Mouse (Mus musculus) liver, postnatal 0 days (tissue): ENCODE measurements around the gene Apc2. TPM values are rescaled to one million over a fixed set of nuclear protein-coding genes. Genes with fewer than 3 reads are reported as not detected.

Experiments
- ATAC-seq: fragments of 200-750 bp; cut with Nextera tagmentation; 2 replicates; pipeline ENCODE4 v1.8.0; 2017; ENCODE audit warnings: mild to moderate bottlenecking, moderate library complexity
- DNase-seq: peaks from one replicate; pipeline ENCODE4 v3.0.0-alpha.2; 2016
- H3K27ac ChIP-seq: fragments of 300-500 bp; sonication (generic); 2 replicates; pipeline ENCODE4 v1.5.1; 2014; ENCODE audit warnings: antibody characterized with exemption, moderate library complexity, mild to moderate bottlenecking, low read depth
- H3K27me3 ChIP-seq: fragments of 300-500 bp; sonication (generic); 2 replicates; pipeline ENCODE4 v1.6.1; 2014; ENCODE audit warnings: low read length, control low read depth, mixed read lengths; ENCODE audit not compliant: insufficient read depth
- H3K36me3 ChIP-seq: fragments of 300-500 bp; sonication (generic); replicated peaks from 2 replicates; pipeline ENCODE4 v1.6.1; 2014; ENCODE audit warnings: mild to moderate bottlenecking, control low read depth, low read length, moderate library complexity, mixed read lengths; ENCODE audit not compliant: insufficient read depth
- H3K4me1 ChIP-seq: fragments of 300-500 bp; sonication (generic); 2 replicates; pipeline ENCODE4 v1.6.1; 2014; ENCODE audit warnings: antibody characterized with exemption, mild to moderate bottlenecking, control low read depth; ENCODE audit not compliant: insufficient read depth
- H3K4me2 ChIP-seq: fragments of 300-500 bp; sonication (generic); 2 replicates; pipeline ENCODE4 v1.6.1; 2014; ENCODE audit warnings: low read depth, mild to moderate bottlenecking, low read length, moderate library complexity, mixed read lengths
- H3K4me3 ChIP-seq: fragments of 300-500 bp; sonication (generic); 2 replicates; pipeline ENCODE4 v1.5.1; 2014; ENCODE audit warnings: low read depth, low read length
- H3K9ac ChIP-seq: fragments of 300-500 bp; sonication (generic); replicated peaks from 2 replicates; pipeline ENCODE4 v1.6.1; 2014; ENCODE audit warnings: mild to moderate bottlenecking, moderate library complexity
- H3K9me3 ChIP-seq: fragments of 300-500 bp; sonication (generic); 2 replicates; pipeline ENCODE4 v1.6.1; 2016; ENCODE audit warnings: mild to moderate bottlenecking, control low read depth, low read length, mixed read lengths
- CTCF ChIP-seq: sonication (generic); IDR thresholded peaks from 2 replicates; pipeline ENCODE4 v1.5.1; 2016; ENCODE audit warnings: antibody characterized with exemption, low read depth
- EP300 ChIP-seq: IDR thresholded peaks from 2 replicates; pipeline ENCODE4 v1.6.1; 2016; ENCODE audit warnings: antibody characterized with exemption, low read depth, mild to moderate bottlenecking
- WGBS: fragments of 180-500 bp; shearing (Covaris S2); extraction: QIAGEN DNeasy Blood & Tissue Kit; methylation state at CpG from one replicate; pipeline ENCODE4 v1.1.7; 2014; ENCODE audit not compliant: insufficient replicate concordance; 5-methylcytosine and 5-hydroxymethylcytosine counted together
- polyA plus RNA-seq: library from polyadenylated mRNA; unstranded; fragments of >200 nt; fragmentation: Nextera tagmentation; extraction: Ambion mirVana; gene quantifications from 2 replicates; pipeline ENCODE4 v1.2.1, GENCODE M21; 2015

Apc2 gene
- polyA plus RNA-seq, 1 experiment from 2014 or later = 0.05 TPM

DNA sequence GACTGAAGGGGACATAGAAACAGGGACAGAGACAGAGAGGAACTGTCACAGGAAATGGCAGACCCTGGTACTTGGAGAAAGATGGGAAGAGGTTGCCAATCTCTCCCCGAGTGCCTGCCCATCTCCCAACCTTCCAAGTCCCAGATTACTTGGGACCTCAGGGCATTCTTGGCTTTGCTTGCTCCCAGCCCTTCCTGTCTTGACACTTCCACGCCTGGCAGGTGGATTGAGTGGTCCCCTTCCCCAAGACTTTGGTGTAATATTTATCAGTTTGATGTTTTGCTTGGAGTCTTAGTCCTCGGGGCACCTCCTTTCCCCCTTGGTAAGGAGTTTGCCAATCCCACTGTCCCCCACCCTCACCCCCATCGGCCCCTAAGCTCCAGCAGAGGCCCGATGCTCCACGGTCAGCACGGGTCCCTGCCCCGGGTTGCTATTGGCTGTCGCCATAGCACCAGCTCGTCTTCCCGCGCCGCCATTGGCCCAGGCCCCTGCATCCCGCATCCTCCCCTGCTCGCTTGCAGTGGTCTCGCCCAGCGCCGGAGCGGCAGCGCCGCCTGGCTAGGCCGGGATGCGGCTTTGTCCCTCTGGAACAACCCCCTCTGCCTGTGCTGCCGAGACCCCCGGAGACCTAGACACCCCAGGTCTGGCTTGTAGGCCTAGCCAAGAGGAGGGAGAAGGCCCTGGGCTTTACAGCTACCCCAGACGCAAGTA, 2.9 kb downstream of the Apc2 start:
- no peak for ATAC-seq
- no peak for DNase-seq
- Histone ChIP-seq H3K27me3 (peaks cover 61% of the 10 kb centered on the region), H3K4me1 (peaks cover 16% of the 10 kb centered on the region), H3K36me3 (peaks cover 11% of the 10 kb centered on the region), H3K27ac (no peak overlapping the region), H3K9me3 (no peaks in the 10 kb centered on the region), H3K4me2 (no peak overlapping the region), H3K4me3 (no peak overlapping the region), H3K9ac (no peak overlapping the region)
- TF ChIP-seq CTCF (no peak), EP300 (no peak)
- 8% methylated on average over 26 of the region's 26 CpGs for WGBS

- WGBS = 16% methylated on average over 14 of the region's 15 CpGs
- Histone ChIP-seq H3K4me1 (peaks cover 16% of the 10 kb centered on the region), H3K27me3 (peaks cover 65% of the 10 kb centered on the region), H3K27ac (no peak overlapping the region), H3K36me3 (peaks cover 5% of the 10 kb centered on the region), H3K9ac (no peak overlapping the region), H3K4me3 (no peak overlapping the region), H3K9me3 (no peaks in the 10 kb centered on the region), H3K4me2 (no peak overlapping the region)
- TF ChIP-seq EP300 (no peak), CTCF (no peak)
- ATAC-seq (no peak), DNase-seq (no peak)
Observed at GRCm38 (mm10) chr10:80299301-80299700, 3.5 kb downstream of the Apc2 start.

DNA sequence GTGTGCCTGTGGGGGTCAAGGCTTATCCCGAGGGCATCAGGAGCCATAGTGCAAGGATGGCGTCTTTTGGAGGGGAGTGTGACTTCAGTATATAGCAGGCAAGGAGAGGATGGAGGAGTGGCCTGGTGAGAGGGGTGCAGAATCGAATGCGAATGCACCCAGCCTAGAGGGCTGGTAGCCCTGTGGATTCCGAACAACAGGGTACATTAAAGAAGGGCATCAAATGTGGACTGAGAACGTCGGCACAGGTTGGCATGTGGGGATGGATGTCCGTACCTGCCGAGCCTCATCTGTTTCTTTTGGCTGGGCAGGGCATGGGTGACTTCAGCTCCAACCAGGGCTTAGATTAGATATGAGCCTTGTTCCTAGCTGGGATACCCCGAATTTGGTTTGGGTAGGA, 4.0 kb downstream of the Apc2 start:
- Histone ChIP-seq H3K4me3 (no peak overlapping the region), H3K4me2 (no peak overlapping the region), H3K4me1 (peaks cover 18% of the 10 kb centered on the region), H3K9ac (no peak overlapping the region), H3K9me3 (no peaks in the 10 kb centered on the region), H3K27me3 (peaks cover 70% of the 10 kb centered on the region), H3K27ac (no peak overlapping the region), H3K36me3 (no peaks in the 10 kb centered on the region)
- ATAC-seq (no peak), DNase-seq (no peak)
- 50% methylated on average over 10 of the region's 10 CpGs for WGBS
- TF ChIP-seq EP300 (no peak), CTCF (no peak)

DNA sequence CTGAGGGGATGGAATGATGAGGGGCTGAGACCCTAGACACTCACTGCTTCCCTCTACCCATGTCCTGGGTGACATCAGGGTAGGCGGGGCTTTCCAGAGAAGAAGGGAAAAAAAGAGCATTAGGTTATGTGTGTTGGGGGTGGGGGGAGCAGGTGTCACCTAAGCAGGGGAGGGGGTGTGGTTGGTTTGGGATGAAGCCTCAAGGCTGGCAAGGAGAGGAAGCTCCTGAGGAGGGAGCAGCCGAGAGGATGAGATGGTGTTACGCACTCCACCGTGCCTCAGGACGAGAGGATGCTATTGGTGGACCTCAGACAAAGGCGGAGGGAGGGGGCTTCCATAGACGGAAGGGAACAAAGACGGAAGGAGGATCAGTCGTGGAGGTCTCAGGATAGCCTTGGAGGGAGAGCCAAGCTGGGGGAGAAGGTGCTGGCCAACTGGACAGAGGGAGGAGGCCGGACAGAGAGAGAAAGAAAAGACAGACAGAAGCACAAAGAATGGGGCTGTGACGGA, 5.0 kb downstream of the Apc2 start:
- no peak overlapping the region for H3K4me2 ChIP-seq
- H3K9ac ChIP-seq = no peak overlapping the region
- H3K9me3 ChIP-seq = no peaks in the 10 kb centered on the region
- ATAC-seq (no peak), DNase-seq (no peak)
- H3K27ac ChIP-seq = no peak overlapping the region
- peaks cover 15% of the 10 kb centered on the region for H3K4me1 ChIP-seq
- 37% methylated on average over 11 of the region's 11 CpGs for WGBS
- no peaks in the 10 kb centered on the region for H3K36me3 ChIP-seq
- TF ChIP-seq CTCF (no peak), EP300 (no peak)
- H3K27me3 ChIP-seq = peaks cover 79% of the 10 kb centered on the region
- no peak overlapping the region for H3K4me3 ChIP-seq

DNA sequence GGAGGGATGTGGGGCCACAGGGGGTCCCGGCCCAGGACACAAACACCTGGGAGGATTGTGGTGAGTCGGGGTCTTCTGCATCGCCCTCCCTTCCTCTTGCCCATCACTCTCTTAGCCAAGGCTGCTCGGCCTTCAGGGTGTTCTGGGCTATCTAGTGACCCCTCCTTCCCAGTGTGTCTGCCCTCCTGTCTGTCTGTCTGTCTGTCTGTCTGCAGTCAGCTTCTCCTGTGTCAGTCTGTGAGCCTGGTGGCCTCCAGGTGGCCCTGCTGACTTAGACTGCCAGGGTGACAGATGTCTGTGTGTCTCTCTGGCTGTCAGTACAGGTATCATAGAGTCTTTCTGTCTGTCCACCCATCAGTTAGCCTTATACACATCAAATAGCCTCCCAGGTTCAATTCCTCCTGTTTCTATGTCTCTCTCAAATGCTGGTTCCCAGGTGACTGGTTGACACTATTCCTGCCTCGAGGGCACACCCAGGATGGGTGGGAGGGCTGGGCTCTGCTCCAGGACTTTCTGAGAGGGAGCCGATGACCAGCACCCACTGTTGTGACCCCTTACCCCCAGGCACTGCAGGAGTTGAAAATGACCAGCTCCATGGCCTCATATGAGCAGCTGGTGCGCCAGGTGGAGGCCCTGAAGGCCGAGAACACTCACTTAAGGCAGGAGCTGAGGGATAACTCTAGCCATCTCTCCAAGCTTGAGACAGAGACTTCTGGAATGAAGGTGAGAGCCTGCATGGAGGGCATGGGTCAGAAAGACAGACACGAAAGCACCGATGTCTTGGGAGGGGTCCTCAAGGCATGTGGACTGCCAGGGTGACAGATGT, 5.7 kb downstream of the Apc2 start:
- no peak for DNase-seq
- Histone ChIP-seq H3K4me3 (no peak overlapping the region), H3K36me3 (no peaks in the 10 kb centered on the region), H3K27me3 (peaks cover 83% of the 10 kb centered on the region), H3K9ac (no peak overlapping the region), H3K9me3 (no peaks in the 10 kb centered on the region), H3K4me1 (peaks cover 10% of the 10 kb centered on the region; the same call in 1 of the 2 replicates), H3K4me2 (no peak overlapping the region), H3K27ac (no peak overlapping the region)
- no peak for TF ChIP-seq EP300
- no peak for TF ChIP-seq CTCF
- 72% methylated on average over 10 of the region's 10 CpGs for WGBS
- no peak for ATAC-seq

GRCm38 (mm10) chr10:80302082-80302355, 6.2 kb downstream of the Apc2 start:
- 59% methylated on average over 5 of the region's 5 CpGs for WGBS
- Histone ChIP-seq H3K4me1 (peaks cover 10% of the 10 kb centered on the region; the same call in 1 of the 2 replicates), H3K27ac (no peak overlapping the region), H3K36me3 (no peaks in the 10 kb centered on the region), H3K9me3 (no peaks in the 10 kb centered on the region), H3K4me3 (no peak overlapping the region), H3K4me2 (no peak overlapping the region), H3K9ac (no peak overlapping the region), H3K27me3 (peaks cover 80% of the 10 kb centered on the region)
- TF ChIP-seq CTCF = no peak
- TF ChIP-seq EP300 = no peak
- ATAC-seq = peak; percentile 66
- DNase-seq = no peak
